Mouse (Mus musculus) intestine, embryonic 16.5 days (tissue): Measurements from ENCODE around the gene Hmgxb4. TPM values are rescaled to one million over a fixed set of nuclear protein-coding genes. Genes with fewer than 3 reads are reported as not detected.
A peak's percentile ranks its signal among the peaks of the same experiment; 100 is the strongest.

Experiments
- ATAC-seq: fragments of 200-750 bp; cut with Nextera tagmentation; 2 replicates; pipeline ENCODE4 v1.8.0; 2017; ENCODE audit warnings: moderate TSS enrichment, moderate library complexity
- H3K27ac ChIP-seq: fragments of 300-500 bp; sonication (generic); 2 replicates; pipeline ENCODE4 v1.5.1; 2014; ENCODE audit warnings: mild to moderate bottlenecking, low read length
- H3K27me3 ChIP-seq: fragments of 300-500 bp; sonication (generic); replicated peaks from 2 replicates; pipeline ENCODE4 v1.6.1; 2014; ENCODE audit warnings: low read length, control low read depth, mixed read lengths; ENCODE audit not compliant: control insufficient read depth, insufficient read depth
- H3K36me3 ChIP-seq: fragments of 300-500 bp; sonication (generic); 2 replicates; pipeline ENCODE4 v1.6.1; 2014; ENCODE audit warnings: low read length, control low read depth; ENCODE audit not compliant: control insufficient read depth, insufficient read depth
- H3K4me1 ChIP-seq: fragments of 300-500 bp; sonication (generic); 2 replicates; pipeline ENCODE4 v1.6.1; 2014; ENCODE audit warnings: low read length, control low read depth, mixed read lengths; ENCODE audit not compliant: control insufficient read depth, insufficient read depth
- H3K4me2 ChIP-seq: fragments of 300-500 bp; sonication (generic); 2 replicates; pipeline ENCODE4 v1.6.1; 2014; ENCODE audit warnings: low read depth, low read length, control low read depth
- H3K4me3 ChIP-seq: fragments of 300-500 bp; sonication (generic); 2 replicates; pipeline ENCODE4 v1.5.1; 2014; ENCODE audit warnings: mild to moderate bottlenecking, low read length
- H3K9ac ChIP-seq: fragments of 300-500 bp; sonication (generic); 2 replicates; pipeline ENCODE4 v1.6.1; 2014; ENCODE audit warnings: low read depth, low read length
- H3K9me3 ChIP-seq: fragments of 300-500 bp; sonication (generic); 2 replicates; pipeline ENCODE4 v1.6.1; 2016; ENCODE audit warnings: low read length, control low read depth; ENCODE audit not compliant: control insufficient read depth
- WGBS: fragments of 180-500 bp; shearing (Covaris S2); extraction: QIAGEN DNeasy Blood & Tissue Kit; methylation state at CpG from one replicate; pipeline ENCODE4 v1.1.7; 2014; 5-methylcytosine and 5-hydroxymethylcytosine counted together
- polyA plus RNA-seq: library from polyadenylated mRNA; unstranded; fragments of >200 nt; fragmentation: Nextera tagmentation; extraction: Ambion mirVana; gene quantifications from 2 replicates; pipeline ENCODE4 v1.2.1, GENCODE M21; 2015

Hmgxb4 gene
- polyA plus RNA-seq, 1 experiment from 2014 or later: 22.9 TPM

DNA sequence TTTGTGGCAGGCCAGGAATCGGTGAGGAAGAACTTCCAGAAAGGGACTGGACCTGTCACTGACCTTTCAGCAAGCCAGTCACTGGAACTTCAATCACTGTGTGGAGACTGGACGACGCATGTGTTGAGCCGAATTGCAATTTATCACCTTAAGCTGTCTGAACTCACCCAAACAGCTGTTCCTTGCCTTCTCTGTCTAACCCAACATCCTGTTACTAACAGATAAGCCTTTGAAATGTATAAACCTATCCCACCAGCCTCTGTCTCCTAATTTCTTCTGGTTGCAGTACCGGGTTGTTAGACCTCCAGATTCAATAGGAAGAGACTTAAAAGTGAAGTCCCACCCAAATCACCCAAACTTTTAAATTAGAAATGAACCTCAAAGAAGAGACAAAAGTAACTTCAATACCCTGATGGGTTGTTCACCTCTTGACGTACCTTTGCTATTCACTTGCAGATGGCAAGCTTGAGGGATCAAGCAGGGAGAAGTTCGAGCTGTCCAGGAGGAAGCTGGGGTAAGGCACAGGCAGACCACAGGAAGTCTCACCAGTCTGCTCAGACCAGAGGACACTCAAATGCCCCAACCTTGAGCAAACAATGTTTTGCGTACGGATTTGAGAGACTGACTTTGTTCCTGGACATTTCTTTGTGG, 13.0 kb upstream of the Hmgxb4 start:
- WGBS: 44% methylated on average over 9 of the region's 9 CpGs
- no peak overlapping the region for H3K4me2 ChIP-seq
- no peaks in the 10 kb centered on the region for H3K27me3 ChIP-seq
- H3K4me1 ChIP-seq: no peaks in the 10 kb centered on the region
- no peak; the same call in 1 of the 2 replicates for ATAC-seq
- no peaks in the 10 kb centered on the region for H3K36me3 ChIP-seq
- no peak overlapping the region for H3K27ac ChIP-seq
- H3K9ac ChIP-seq: no peak overlapping the region
- no peak overlapping the region for H3K4me3 ChIP-seq
- H3K9me3 ChIP-seq: 0 out of 2 replicates have a peak, but pooled peaks cover 2% of the 10 kb centered on the region

DNA sequence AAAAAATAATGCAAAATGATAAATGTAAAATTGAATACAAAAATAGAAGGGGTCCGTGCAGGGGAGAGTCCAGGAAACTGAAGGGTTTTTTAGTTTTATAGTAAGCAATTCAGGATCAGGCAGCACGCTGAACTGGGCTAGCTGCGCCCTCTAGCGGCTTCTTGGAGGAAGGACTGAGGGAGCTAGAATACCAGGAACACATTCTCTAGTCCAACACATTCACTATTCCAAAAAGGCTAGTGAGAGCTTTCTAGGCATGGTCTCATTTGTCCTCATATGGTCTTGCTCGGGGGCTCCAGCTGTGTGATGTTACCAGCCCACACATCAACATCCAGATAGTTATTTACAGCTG, 12.5 kb upstream of the Hmgxb4 start:
- peak; percentile 52 for ATAC-seq
- H3K9me3 ChIP-seq: 0 out of 2 replicates have a peak, but pooled peaks cover 2% of the 10 kb centered on the region

DNA sequence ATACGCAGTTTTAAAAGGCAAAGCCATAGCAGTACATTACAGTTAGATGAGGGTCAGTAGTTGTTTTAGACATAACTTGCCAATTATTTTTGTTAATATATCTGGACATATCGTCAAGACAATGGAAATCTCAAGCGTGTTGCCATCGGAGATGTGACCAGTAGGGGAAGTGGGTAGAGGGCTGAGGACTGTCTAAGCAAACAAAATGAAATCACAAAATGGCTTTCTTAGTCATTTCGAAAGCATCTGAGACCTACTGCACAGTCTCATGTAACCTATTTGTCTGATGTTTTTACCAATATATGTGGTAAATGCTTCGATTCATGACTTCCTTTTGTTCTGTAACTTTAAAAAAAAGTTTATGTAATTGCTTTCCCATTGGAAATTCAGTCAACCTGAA, 11.3 kb upstream of the Hmgxb4 start:
- H3K9ac ChIP-seq: no peak overlapping the region
- no peak overlapping the region for H3K4me3 ChIP-seq
- H3K4me2 ChIP-seq: no peak overlapping the region
- H3K27ac ChIP-seq: no peak overlapping the region
- WGBS: 90% methylated on average over 6 of the region's 6 CpGs
- 0 out of 2 replicates have a peak, but pooled peaks cover 2% of the 10 kb centered on the region for H3K9me3 ChIP-seq
- no peaks in the 10 kb centered on the region for H3K27me3 ChIP-seq
- no peak for ATAC-seq
- H3K4me1 ChIP-seq: no peaks in the 10 kb centered on the region
- H3K36me3 ChIP-seq: no peaks in the 10 kb centered on the region

More for the DNA sequence above, 12.5 kb upstream of the Hmgxb4 start:
- WGBS: 1% methylated on average over 5 of the region's 5 CpGs
- H3K27ac ChIP-seq: no peak overlapping the region
- H3K4me1 ChIP-seq: no peaks in the 10 kb centered on the region
- no peak overlapping the region for H3K9ac ChIP-seq
- no peaks in the 10 kb centered on the region for H3K36me3 ChIP-seq
- no peak overlapping the region for H3K4me3 ChIP-seq
- H3K4me2 ChIP-seq: no peak overlapping the region
- H3K27me3 ChIP-seq: no peaks in the 10 kb centered on the region

DNA sequence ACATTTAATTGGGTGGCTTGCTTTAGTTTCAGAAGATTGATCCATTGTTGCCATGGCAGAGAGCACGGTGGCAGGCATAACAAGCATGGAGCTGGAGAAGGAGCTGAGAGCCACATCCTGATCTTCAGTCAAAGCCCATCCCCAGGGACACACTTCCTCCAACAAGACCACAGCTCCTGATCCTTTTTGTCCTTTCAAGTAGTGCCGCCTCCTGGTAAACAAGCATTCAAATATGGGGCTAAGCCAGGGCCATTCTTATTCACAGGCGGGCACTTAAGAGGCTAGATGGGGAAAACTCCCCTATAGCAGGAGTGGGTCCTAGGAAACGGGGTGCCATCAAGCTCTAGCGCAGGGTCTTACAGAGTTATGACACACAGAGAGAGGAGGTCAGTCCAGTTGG, 5.7 kb upstream of the Hmgxb4 start:
- WGBS: 86% methylated on average over 5 of the region's 5 CpGs
- Histone ChIP-seq H3K9me3 (0 out of 2 replicates have a peak, but pooled peaks cover 2% of the 10 kb centered on the region), H3K36me3 (no peaks in the 10 kb centered on the region), H3K4me1 (no peaks in the 10 kb centered on the region), H3K27ac (no peak overlapping the region), H3K4me3 (no peak overlapping the region), H3K4me2 (no peak overlapping the region), H3K27me3 (no peaks in the 10 kb centered on the region), H3K9ac (no peak overlapping the region)
- ATAC-seq: no peak

DNA sequence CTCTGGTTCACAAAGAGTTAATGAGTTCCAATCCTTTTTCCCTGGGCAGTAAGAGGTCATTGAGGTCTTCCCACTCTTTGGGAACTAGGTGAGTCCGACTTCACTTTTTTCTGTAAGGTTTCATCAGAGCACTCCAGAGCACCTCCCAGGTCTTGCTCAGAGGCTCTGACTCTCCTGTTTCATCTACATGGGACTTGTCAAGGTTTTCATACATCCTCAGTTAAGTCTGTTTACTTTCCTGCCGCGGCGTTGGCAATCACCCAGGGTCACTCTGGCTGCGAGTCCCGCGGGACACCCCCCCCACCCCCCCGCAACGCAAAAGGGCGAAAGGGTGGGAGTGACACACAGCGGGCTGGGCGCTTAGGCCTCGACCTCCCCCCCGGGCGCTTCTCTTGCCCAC, 3.1 kb upstream of the Hmgxb4 start:
- Histone ChIP-seq H3K27me3 (no peaks in the 10 kb centered on the region), H3K4me1 (0 out of 2 replicates have a peak, but pooled peaks cover 6% of the 10 kb centered on the region), H3K27ac (no peak overlapping the region), H3K36me3 (no peaks in the 10 kb centered on the region), H3K9me3 (no peaks in the 10 kb centered on the region), H3K4me2 (0 out of 2 replicates have a peak overlapping the region, but pooled peaks have one; percentile 31), H3K9ac (no peak overlapping the region), H3K4me3 (no peak overlapping the region)
- WGBS: 11% methylated on average over 15 of the region's 15 CpGs
- ATAC-seq: no peak

DNA sequence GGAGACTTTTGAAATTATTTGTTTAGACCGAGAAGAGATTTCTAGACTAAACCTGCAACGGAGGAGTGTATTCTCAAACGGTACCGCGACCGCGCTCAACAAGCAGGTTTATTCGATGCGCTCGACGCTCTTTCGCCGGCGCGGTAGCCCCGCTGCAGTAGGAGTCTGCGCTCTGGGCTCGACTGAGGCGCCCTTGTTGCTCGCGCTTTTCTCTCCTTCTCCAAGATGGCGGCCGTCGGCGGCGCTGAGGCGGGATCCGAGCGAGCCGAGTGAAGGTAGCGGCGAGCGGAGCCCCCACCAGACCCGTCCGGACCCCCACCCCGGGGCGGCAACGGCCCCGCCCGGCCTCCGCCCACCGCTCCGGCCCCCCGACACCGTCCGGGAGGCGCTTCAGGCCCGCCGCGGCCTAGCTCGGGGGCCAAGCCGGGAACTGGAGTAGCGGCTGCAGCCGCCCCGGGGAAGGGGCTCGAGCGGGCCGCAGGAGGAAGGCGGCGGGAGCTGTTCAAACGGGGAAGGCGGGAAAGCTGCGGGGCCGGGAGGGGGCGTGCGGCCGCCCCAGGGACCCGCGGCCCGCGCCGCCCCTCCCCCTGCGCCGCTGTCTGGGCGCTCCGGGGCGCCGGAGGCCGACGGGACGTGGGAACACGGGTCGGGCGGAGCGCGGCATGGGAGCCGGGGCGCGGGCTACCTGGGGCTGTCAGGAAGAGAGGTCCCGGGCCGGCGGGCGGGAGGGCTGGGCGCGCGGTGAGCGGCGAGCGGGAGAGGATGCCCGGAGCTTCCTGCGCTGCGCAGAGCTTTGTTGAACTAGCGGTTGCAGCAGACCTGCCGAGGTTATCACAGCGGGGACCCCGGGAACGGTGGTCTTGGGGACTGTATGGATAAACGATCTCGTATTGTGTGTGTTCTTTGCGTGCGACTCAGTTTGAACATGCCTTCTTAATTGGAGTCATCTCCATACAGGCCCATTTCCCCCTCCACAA, 607 bp downstream of the Hmgxb4 start:
- ATAC-seq: peak; percentile 98
- WGBS: under 1% methylated on average over 94 of the region's 111 CpGs
- H3K27ac ChIP-seq: peak overlapping the region; percentile 98

DNA sequence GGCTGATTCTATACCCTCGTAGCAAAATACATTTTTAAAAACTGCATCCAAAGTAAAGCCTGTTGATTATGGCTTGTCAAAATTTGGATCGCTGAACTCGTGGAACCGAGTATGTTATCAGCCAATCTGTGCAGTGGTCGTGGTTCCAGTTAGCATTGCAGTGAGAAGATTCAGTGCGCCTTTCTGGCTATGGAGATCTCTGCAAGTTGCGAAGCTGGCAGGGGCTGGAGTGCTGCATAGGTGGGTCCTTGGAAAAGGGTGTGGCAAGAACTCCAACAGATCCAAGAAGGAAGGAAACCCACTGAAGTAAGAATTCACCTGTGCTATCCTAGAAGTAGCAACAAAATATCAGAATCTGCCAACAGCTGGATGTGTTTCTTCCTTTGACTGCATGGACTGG, 1.4 kb downstream of the Hmgxb4 start:
- ATAC-seq: no peak
- Histone ChIP-seq H3K4me1 (0 out of 2 replicates have a peak, but pooled peaks cover 6% of the 10 kb centered on the region), H3K4me2 (peak overlapping the region; percentile 67), H3K27ac (peak overlapping the region; percentile 19; the same call in 1 of the 2 replicates), H3K27me3 (no peaks in the 10 kb centered on the region), H3K4me3 (peak overlapping the region; percentile 92), H3K9ac (peak overlapping the region; percentile 100), H3K9me3 (no peaks in the 10 kb centered on the region), H3K36me3 (peaks cover under 1% of the 10 kb centered on the region; the same call in 1 of the 2 replicates)
- WGBS: 2% methylated on average over 7 of the region's 7 CpGs

More for the DNA sequence above, 607 bp downstream of the Hmgxb4 start:
- Histone ChIP-seq H3K4me1 (0 out of 2 replicates have a peak, but pooled peaks cover 6% of the 10 kb centered on the region), H3K27me3 (no peaks in the 10 kb centered on the region), H3K4me3 (peak overlapping the region; percentile 92), H3K4me2 (peak overlapping the region; percentile 67), H3K9me3 (no peaks in the 10 kb centered on the region), H3K9ac (peak overlapping the region; percentile 100), H3K36me3 (no peaks in the 10 kb centered on the region)

DNA sequence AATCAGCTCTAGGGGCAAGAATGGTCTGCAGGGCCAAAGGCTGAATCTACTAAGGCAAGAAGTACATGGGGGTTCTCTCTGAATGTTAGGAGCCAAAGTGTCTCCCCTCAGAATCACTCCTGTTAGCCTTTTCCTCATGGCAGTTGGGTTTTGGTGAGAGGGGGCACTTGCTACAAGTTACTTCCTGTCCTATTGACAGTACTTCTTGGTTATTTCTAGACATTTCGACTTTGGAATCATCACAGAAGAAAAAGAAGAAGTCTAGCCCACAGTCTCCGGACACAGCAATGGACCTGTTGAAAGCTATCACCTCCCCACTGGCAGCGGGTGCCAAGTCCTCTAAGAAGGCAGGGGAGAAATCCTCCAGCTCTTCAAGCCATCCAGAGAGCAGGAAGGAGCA, 7.3 kb downstream of the Hmgxb4 start:
- peaks cover 14% of the 10 kb centered on the region; the same call in 1 of the 2 replicates for H3K36me3 ChIP-seq
- no peaks in the 10 kb centered on the region for H3K9me3 ChIP-seq
- H3K4me2 ChIP-seq: no peak overlapping the region
- no peak for ATAC-seq
- WGBS: 94% methylated on average over 3 of the region's 3 CpGs
- H3K9ac ChIP-seq: no peak overlapping the region
- no peak overlapping the region for H3K27ac ChIP-seq
- H3K4me1 ChIP-seq: no peaks in the 10 kb centered on the region
- no peaks in the 10 kb centered on the region for H3K27me3 ChIP-seq
- H3K4me3 ChIP-seq: no peak overlapping the region

DNA sequence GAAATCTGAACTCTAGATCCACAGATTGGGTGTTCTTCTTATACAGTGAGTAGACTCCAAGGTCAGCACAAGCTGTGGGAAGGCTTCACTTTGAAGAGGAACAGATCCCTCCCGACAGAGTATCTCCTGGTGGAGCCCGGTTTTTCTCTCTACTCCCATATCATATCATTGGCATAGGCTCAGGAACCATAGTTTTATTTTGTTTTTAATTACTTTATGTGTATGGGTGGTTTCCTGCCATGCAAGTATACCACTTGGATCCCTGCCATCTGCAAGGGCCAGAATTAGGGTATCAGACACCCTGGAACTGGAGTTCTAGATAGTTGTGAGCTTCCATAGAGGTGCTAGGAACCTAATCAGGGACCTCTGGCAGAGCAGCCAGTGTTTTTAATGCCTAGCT, 15.7 kb downstream of the Hmgxb4 start:
- H3K27ac ChIP-seq: no peak overlapping the region
- H3K9ac ChIP-seq: no peak overlapping the region
- ATAC-seq: no peak
- H3K4me3 ChIP-seq: no peak overlapping the region
- H3K4me1 ChIP-seq: no peaks in the 10 kb centered on the region
- H3K27me3 ChIP-seq: no peaks in the 10 kb centered on the region
- H3K9me3 ChIP-seq: no peaks in the 10 kb centered on the region
- H3K36me3 ChIP-seq: peaks cover 12% of the 10 kb centered on the region
- no peak overlapping the region for H3K4me2 ChIP-seq
- WGBS: 88% methylated on average over 2 of the region's 2 CpGs
